Mouse (Mus musculus) left cerebral cortex, postnatal 25 days (tissue): ENCODE measurements around the gene Aoc2. TPM values are rescaled to one million over a fixed set of nuclear protein-coding genes. Genes with fewer than 3 reads are reported as not detected.
"Not testable (repeated sequence)": the region's sequence is repeated elsewhere in the genome, so short reads cannot be mapped to it uniquely, and the experiment has no call there.

Experiments
- DNase-seq, 2 experiments: peaks; one replicate each; pipeline ENCODE4 v3.0.0; 2022; ENCODE audit warnings: low spot score in 2 of 2, mixed read lengths in 1 of 2
- intact Hi-C: fragments of 180-260 bp; cut with DNase I; formaldehyde crosslinking; loops from one replicate; pipeline ENCODE4 v1.15.1; 2025
- total RNA-seq, 2 experiments: library from RNA; stranded (reverse); gene quantifications; 2 replicates each; pipeline ENCODE4 v1.2.3; 2021

Gene Aoc2
- total RNA-seq, 2 experiments from 2014 or later, result 4.8 to 7.4 TPM

DNA sequence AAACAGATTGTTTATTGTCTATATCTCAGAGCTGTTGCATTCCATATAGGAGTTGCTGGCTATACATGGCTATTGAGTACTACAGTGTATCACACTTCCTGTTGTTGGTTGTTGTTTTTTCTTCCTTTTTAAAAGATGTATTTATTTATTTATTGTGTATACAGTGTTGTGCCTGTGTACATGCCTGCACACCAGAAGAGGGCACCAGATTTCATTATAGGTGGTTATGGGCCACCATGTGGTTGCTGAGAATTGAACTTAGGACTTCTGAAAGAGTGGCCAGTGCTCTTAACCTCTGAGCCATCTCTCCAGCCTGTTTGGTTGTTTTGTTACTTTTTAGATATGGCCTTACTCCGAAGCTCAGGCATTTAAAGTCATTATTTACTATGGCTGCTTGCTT lies 10.3 kb upstream of the Aoc2 start:
- no peak for DNase-seq
- intact Hi-C loops, result no loop called here

GRCm38 (mm10) chr11:101315082-101315650 lies 9.7 kb upstream of the Aoc2 start:
- intact Hi-C loops, result no loop called here
- DNase-seq, result no peak

- DNase-seq, result peak; percentile 96 to 98
- intact Hi-C loops, result loop anchor here (1.0 kb wide), 1 partner anchor 126 kb away; the partner anchor contains the start of gene Rpl27
These were observed 9.0 kb upstream of the Aoc2 start, which contains the start of gene Psme3 for GRCm38 (mm10) chr11:101315665-101316500. TSS of gene Psme3 (plus strand) at chr11:101316213.

- DNase-seq, result peak in 1 of 2 experiments; percentile 12
- intact Hi-C loops, result loop anchor here (1.0 kb wide), 1 partner anchor 126 kb away; the partner anchor contains the start of gene Rpl27
These were observed 8.4 kb upstream of the Aoc2 start for GRCm38 (mm10) chr11:101316501-101316917.

DNA sequence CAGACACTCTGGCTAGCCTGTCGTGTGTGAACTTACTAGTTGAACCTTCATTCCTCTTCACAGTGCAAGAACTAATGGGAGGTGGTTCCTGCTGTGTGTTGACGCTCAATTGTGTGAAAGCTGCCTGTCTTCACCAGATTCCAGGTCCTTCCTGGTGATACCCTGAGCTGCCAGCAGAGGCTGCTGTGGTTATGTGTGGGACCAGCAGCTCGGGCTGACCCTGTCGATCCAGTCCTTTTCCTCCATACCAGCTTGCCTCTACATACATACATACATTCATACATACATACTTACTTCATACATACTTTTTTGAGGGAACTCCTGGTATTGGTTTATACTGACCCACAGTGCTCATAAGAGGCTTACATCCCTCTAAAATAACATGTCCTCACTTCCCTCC lies 1.3 kb upstream of the Aoc2 start:
- intact Hi-C loops, result loop anchor here (1.0 kb wide), 1 partner anchor 72 kb away; no protein-coding TSS in a partner anchor
- peak; percentile 70 to 75 for DNase-seq

DNA sequence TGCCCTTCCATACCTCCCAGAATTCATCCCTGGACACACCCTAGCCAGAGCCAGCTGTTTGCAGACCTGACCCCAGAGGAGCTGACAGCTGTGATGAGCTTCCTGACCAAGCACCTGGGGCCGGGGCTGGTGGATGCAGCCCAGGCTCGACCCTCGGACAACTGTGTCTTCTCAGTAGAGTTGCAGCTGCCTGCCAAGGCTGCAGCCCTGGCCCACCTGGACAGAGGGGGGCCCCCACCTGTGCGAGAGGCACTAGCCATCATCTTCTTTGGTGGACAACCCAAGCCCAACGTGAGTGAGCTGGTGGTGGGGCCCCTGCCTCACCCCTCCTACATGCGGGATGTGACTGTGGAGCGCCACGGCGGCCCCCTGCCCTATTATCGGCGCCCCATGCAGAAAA lies 338 bp downstream of the Aoc2 start:
- intact Hi-C loops, DNase-seq: not testable (repeated sequence)

DNA sequence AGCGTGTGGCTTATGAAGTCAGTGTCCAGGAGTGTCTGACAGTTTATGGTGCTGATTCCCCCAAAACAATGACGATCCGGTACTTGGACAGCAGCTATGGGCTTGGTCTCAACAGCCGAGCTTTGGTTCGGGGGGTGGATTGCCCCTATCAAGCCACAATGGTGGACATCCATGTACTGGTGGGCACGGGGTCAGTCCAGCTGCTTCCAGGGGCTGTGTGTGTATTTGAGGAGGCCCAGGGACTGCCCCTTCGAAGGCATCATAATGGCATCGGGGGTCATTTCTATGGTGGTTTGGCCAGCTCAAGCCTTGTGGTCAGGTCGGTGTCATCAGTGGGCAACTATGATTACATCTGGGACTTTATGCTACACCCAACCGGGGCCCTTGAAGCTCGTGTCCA lies 1.3 kb downstream of the Aoc2 start:
- no peak for DNase-seq
- intact Hi-C loops, result no loop called here

GRCm38 (mm10) chr11:101327311-101327710 lies 2.4 kb downstream of the Aoc2 start:
- DNase-seq, result no peak

DNA sequence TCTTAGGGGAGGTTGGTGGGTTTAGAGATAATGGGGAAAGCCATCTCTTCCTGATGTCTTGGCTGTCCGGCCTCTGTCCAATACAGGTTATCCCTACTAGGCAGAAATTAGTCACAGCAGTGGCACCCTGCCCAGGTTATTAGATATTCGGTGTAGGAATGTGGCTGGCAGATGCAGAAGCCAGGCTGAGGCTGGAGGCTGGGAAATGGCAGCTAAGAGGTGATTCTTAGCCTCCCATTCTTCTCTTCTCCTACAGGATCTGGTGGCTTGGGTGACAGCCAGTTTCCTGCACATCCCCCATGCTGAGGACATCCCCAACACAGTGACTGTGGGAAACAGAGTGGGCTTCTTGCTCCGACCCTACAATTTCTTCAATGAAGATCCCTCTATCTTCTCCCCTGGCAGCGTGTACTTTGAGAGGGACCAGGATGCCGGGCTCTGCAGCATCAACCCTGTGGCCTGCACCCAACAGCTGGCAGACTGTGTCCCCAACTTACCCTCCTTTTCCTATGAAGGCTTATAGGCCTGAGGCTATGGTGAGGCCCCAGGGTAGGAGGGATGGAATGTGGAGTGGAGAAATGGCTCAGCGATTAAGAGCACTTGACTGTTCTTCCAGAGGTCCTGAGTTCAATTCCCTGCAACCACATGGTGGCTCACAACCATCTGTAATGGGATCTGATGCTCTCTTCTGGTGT lies 4.2 kb downstream of the Aoc2 start:
- intact Hi-C loops, result no loop called here
- peak; percentile 20 to 62 for DNase-seq

More at GRCm38 (mm10) chr11:101327311-101327710, 2.4 kb downstream of the Aoc2 start:
- intact Hi-C loops, result no loop called here

GRCm38 (mm10) chr11:101330371-101330924 lies 5.6 kb downstream of the Aoc2 start, which contains the start of gene Aoc3:
TSS of gene Aoc3 (plus strand) at chr11:101330605.
- intact Hi-C loops, result no loop called here
- DNase-seq, result no peak

GRCm38 (mm10) chr11:101330961-101331360 lies 6.1 kb downstream of the Aoc2 start:
- DNase-seq, intact Hi-C loops: not testable (repeated sequence)

- DNase-seq, result no peak
- intact Hi-C loops, result no loop called here
These were observed 7.7 kb downstream of the Aoc2 start for GRCm38 (mm10) chr11:101332537-101332936.

- intact Hi-C loops, result no loop called here
- no peak for DNase-seq
These were observed 9.2 kb downstream of the Aoc2 start for GRCm38 (mm10) chr11:101334023-101334422.

GRCm38 (mm10) chr11:101334516-101334915 lies 9.7 kb downstream of the Aoc2 start:
- DNase-seq, result no peak
- intact Hi-C loops, result no loop called here

- DNase-seq, result no peak
- intact Hi-C loops, result loop anchor here (5.0 kb wide), 1 partner anchor 57 kb away; no protein-coding TSS in a partner anchor
These were observed 10.8 kb downstream of the Aoc2 start for GRCm38 (mm10) chr11:101335685-101336084.

DNA sequence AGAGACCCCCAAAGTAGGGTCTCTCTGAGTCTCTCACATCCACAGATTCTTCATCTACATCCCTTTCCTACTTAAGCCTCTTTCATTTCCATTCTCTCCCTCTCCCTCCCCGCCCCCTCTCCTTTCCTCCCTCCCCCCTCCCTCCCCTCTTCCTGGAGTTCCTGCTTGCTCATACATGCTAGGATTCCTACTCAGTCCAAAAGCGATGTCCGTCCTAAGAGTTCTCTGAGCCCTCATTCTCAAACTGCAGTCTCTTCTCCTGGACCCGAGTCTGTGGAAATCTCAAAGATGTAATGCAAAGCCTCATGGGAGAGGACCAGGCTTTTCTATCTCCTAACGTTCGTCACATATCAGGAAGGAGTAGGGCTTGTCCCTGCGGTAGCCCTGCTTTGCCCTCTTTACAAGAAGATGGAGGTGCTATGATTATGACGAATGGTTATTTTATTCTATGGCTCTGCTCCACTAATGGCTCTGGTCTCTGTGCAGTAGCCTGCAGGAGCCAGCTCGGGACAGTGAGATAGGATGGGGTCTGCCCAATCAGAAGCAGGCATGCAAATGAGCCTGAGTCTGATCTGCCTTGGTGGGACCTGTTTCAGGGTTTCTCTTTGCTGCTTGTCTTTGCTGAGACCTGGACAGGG lies 13.4 kb downstream of the Aoc2 start:
- intact Hi-C loops, result loop anchor here (5.0 kb wide), 1 partner anchor 54 kb away; no protein-coding TSS in a partner anchor
- DNase-seq, result no peak

DNA sequence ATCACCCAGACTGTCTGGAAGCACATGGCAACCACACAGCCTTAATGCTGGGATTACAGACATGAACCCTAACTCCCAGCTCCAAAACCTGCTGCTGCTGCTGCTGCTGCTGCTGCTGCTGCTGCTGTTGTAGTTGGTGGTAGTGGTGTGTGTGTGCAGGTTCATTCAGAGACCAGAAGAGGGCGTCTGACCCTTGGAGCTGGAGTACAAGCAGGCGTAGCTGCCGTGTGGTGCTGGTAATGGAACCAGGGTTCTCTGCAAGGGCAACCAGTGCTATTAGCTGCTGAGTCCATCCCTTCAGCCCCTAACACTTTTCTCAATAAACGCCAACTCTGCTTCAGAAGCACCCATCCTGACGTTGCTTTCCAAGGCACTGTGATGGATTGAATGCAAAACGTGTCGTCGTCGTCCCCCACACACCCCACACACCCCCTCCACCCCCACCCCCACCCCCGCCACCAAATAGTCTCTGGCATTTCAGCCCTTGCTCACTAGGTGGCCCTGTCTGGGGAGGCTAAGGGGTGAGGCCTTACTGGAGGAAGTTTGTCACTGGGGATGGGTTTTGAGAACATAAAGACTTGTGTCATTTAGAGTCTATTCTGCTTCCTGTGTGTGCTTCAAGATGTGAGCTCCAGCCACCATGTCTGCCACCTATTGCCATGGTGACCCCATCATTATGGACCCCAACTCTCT lies 22.4 kb downstream of the Aoc2 start:
- intact Hi-C loops, result no loop called here
- no peak for DNase-seq

DNA sequence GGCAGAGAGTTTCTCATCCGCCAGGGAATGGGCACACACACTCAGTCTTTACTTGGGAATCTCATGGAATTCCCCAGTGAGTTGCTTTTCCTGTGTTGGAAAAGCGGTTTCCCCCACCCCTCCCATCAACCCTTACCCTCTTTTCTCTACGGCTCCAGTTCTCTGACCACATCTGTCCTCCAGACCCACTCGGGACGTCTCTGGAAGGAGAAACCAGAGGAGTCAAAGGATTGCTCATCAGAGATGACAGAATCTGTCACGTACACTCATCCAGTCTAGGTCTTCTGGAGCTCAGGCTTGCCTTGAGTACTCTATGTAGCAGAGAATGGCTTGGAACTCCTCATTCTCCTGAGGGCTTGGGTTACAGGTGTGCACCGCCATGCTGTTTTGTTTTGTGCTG lies 23.9 kb downstream of the Aoc2 start:
- no peak for DNase-seq
- intact Hi-C loops, result no loop called here

DNA sequence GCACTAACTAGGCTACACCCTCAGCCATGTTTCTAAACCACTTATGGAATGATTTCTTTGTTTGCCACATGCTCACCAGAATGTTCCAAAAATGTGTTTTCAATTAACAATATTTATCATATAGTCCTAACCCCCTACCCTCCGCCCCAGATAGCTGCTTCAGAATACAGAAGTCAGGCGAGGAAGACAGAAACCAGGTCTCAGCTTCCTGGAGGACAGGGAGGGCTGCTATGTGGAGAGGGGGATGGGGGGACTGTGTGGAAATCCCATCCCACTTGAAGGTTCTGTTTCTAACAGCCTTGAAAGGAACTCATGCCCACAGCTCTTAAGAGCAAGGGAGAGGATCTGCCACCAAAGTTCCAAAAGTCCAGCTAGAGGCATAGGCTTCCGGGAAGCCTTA lies 24.4 kb downstream of the Aoc2 start:
- no peak for DNase-seq
- intact Hi-C loops, result no loop called here
